Mouse (Mus musculus): ENCODE data around the gene Lin28b.

DNA sequence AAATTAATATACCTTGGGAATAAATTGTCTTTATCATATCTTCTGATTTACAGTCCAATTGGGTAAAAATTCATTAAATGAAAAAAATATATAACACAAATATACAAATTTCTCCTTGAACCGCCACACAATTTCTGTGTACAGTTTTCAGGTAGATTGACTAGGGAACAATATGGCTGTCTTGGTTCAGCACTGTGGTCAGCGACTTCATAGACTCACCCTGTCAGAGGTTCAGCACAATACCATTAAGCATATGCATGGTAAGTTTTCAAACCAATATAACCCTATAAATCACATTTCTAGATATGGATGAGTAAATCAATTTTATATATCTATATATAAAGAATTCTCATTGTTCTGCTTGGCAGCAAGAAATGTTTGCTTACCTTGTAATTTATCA, 3.0 kb downstream of the Lin28b start:
- no peak for TF ChIP-seq CTCF (IDR thresholded peaks at IDR 0.05; ENCODE audit: borderline replicate concordance, extremely low read depth, insufficient read depth, insufficient read length)
- TF ChIP-seq POLR2A (IDR thresholded peaks at IDR 0.05; ENCODE audit: borderline replicate concordance, extremely low read depth, insufficient read depth, insufficient read length, poor library complexity, severe bottlenecking) = no peak
